Mouse (Mus musculus): ENCODE data around the gene Copb2. TPM values are rescaled to one million over a fixed set of nuclear protein-coding genes. Genes with fewer than 3 reads are reported as not detected.

The Copb2 gene
- total and polyA plus RNA-seq, 3 experiments = 84.4 to 97.7 (median 93.3) TPM

DNA sequence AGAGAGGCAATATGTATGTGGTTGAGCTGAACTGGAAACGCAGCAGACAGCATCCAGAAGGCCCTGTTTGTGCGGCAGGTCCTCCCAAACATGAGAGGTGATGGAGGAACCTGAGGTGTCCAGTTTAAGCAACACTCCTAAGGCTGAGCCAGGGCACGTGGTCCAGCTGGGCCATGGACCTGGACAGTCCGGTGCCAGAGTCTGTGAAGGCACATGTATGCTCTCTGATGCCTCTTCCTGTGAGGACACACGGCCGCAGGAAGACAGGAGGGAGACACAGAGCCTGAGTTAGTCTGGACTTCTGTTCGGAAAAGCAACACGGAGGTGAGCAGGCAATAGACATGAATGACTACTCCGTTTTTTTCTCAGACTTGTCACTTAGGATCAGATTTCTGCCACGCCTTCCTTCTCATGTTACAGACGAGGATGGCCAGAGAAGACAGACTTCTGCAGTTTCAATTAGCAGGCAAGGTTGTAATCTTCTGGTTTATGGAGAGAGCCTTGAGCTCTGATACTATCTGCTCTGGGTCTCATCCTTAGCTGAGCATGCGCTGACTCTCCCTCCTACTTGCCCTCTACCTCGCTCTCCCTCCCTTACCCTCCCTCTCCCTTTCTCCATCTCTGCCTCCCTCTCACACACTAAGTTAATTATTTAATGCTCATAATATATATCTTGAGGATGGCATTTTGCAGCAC, 25.4 kb upstream of the Copb2 start:
- peaks cover 0 to 2% of the 10 kb centered on the region in 2 experiments; a peak in 1 of 4 replicates for H3K36me3 ChIP-seq (ENCODE audit: control insufficient read depth in 1 of 2, insufficient read depth in 2 of 2, low read length in 2 of 2)
- peaks cover 0 to 1% of the 10 kb centered on the region in 2 experiments; a peak in 2 of 4 replicates for H3K27me3 ChIP-seq (ENCODE audit: control insufficient read depth in 1 of 2, insufficient read depth in 2 of 2, low read length in 2 of 2)
- no peak overlapping the region; the same call in 1 of the 2 replicates for H3K9ac ChIP-seq (ENCODE audit: control insufficient read depth, low read depth, low read length, poor library complexity, severe bottlenecking)
- peak overlapping the region in 1 of 2 experiments; percentile 17; a peak in 1 of 4 replicates for H3K4me3 ChIP-seq (ENCODE audit: control insufficient read depth in 1 of 2, insufficient read depth in 1 of 2, low read depth in 2 of 2, low read length in 2 of 2)
- H3K27ac ChIP-seq (ENCODE audit: control insufficient read depth, low read depth, low read length) = no peak overlapping the region
- no peaks in the 10 kb centered on the region for H3K79me2 ChIP-seq (ENCODE audit: control insufficient read depth, insufficient read depth, low read length, poor library complexity)
- H3K9me3 ChIP-seq (replicated peaks; ENCODE audit: insufficient read depth, low read length) = no peaks in the 10 kb centered on the region
- no peak for TF ChIP-seq CHD2 (IDR thresholded peaks at IDR 0.05; ENCODE audit: low read length)
- TF ChIP-seq NRF1 (IDR thresholded peaks at IDR 0.05; ENCODE audit: insufficient read depth, low read depth, low read length, poor library complexity, severe bottlenecking) = peak; percentile 52; the same call in 1 of the 2 replicates
- no peak for TF ChIP-seq MAX (IDR thresholded peaks at IDR 0.05; ENCODE audit: low read length)
- no peak for TF ChIP-seq NELFE (IDR thresholded peaks at IDR 0.05; ENCODE audit: low read depth, low read length)
- no peak for TF ChIP-seq ZC3H11A (IDR thresholded peaks at IDR 0.05; ENCODE audit: low read depth, low read length)
- DNase-seq (ENCODE audit: low read depth, low spot score) = peak; percentile 32
- no peaks in the 10 kb centered on the region for H3K4me1 ChIP-seq (ENCODE audit: control insufficient read depth in 1 of 2, insufficient read depth in 2 of 2, low read length in 2 of 2)

DNA sequence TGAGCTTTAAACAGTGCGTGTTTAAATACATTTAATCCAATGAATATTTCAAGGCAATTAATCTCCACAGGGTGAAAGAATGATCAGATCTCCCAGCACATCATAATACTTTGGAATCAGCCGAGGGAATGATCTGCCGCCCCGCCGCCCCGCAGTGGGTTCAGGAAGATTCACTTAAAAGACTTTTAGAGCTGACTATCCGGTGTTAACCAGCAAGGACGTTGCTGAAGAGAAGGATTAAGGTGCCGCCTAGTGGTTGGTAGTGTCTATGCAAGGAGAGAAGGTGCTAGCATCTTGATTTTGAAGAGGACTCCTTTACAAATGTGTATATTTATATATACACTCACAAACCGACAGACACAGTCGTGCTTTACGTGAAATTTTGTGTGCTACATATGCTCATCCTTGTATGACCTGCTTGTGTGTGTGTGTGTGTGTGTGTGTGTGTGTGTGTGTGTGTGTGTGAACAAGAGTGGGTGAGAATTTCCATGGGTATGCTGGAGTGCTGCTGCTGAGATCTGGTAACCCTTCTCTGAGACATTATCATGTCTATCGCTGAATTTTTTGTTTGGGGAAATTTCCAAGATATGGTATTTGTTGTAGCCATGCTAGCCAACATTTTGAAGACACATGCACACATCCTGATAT, 24.7 kb upstream of the Copb2 start:
- peaks cover 0 to 2% of the 10 kb centered on the region in 2 experiments; a peak in 1 of 4 replicates for H3K36me3 ChIP-seq (ENCODE audit: control insufficient read depth in 1 of 2, insufficient read depth in 2 of 2, low read length in 2 of 2)
- no peaks in the 10 kb centered on the region for H3K4me1 ChIP-seq (ENCODE audit: control insufficient read depth in 1 of 2, insufficient read depth in 2 of 2, low read length in 2 of 2)
- H3K27ac ChIP-seq (ENCODE audit: control insufficient read depth, low read depth, low read length) = no peak overlapping the region
- H3K4me3 ChIP-seq (ENCODE audit: control insufficient read depth in 1 of 2, insufficient read depth in 1 of 2, low read depth in 2 of 2, low read length in 2 of 2) = peak overlapping the region in 1 of 2 experiments; percentile 17; a peak in 1 of 4 replicates
- no peak for TF ChIP-seq MYC (IDR thresholded peaks at IDR 0.05; ENCODE audit: low read depth, low read length)
- TF ChIP-seq NRF1 (IDR thresholded peaks at IDR 0.05; ENCODE audit: insufficient read depth, low read depth, low read length, poor library complexity, severe bottlenecking) = peak; percentile 3; the same call in 1 of the 2 replicates
- TF ChIP-seq GATA1 (IDR thresholded peaks at IDR 0.05; ENCODE audit: low read depth, low read length) = no peak
- no peak for TF ChIP-seq USF1 (IDR thresholded peaks at IDR 0.05; ENCODE audit: low read depth, low read length)
- no peak for TF ChIP-seq POLR2AphosphoS5 (IDR thresholded peaks at IDR 0.05; ENCODE audit: borderline replicate concordance, low read depth, low read length)
- TF ChIP-seq ZC3H11A (IDR thresholded peaks at IDR 0.05; ENCODE audit: low read depth, low read length) = peak; percentile 95
- TF ChIP-seq MEF2A (IDR thresholded peaks at IDR 0.05; ENCODE audit: extremely low read depth, insufficient replicate concordance, low read depth, low read length, poor library complexity, severe bottlenecking) = no peak
- no peak for TF ChIP-seq MAFK (IDR thresholded peaks at IDR 0.05; ENCODE audit: borderline replicate concordance, low read depth, low read length)
- no peak for TF ChIP-seq GABPA (IDR thresholded peaks at IDR 0.05; ENCODE audit: low read depth, low read length)
- TF ChIP-seq SMC3 (IDR thresholded peaks at IDR 0.05; ENCODE audit: low read depth, low read length) = peak; percentile 93
- TF ChIP-seq RAD21 (IDR thresholded peaks at IDR 0.05; ENCODE audit: low read depth, low read length) = peak; percentile 96
- TF ChIP-seq ZNF384 (IDR thresholded peaks at IDR 0.05; ENCODE audit: low read depth, low read length) = no peak
- no peak for TF ChIP-seq MAZ (IDR thresholded peaks at IDR 0.05; ENCODE audit: low read depth, low read length)
- peak; percentile 70 to 96 (median 80) for TF ChIP-seq CTCF (IDR thresholded peaks at IDR 0.05 in 2 of 3, conservative IDR thresholded peaks at IDR 0.05 in 1 of 3; ENCODE audit: control insufficient read depth in 1 of 3, insufficient read depth in 1 of 3, low read depth in 2 of 3, low read length in 3 of 3, poor library complexity in 1 of 3, severe bottlenecking in 1 of 3)
- no peak for TF ChIP-seq TAL1 (IDR thresholded peaks at IDR 0.05; ENCODE audit: low read length)
- no peaks in the 10 kb centered on the region for H3K79me2 ChIP-seq (ENCODE audit: control insufficient read depth, insufficient read depth, low read length, poor library complexity)
- peak overlapping the region; percentile 45 for H3K9ac ChIP-seq (ENCODE audit: control insufficient read depth, low read depth, low read length, poor library complexity, severe bottlenecking)
- H3K27me3 ChIP-seq (ENCODE audit: control insufficient read depth in 1 of 2, insufficient read depth in 2 of 2, low read length in 2 of 2) = peaks cover 0 to 1% of the 10 kb centered on the region in 2 experiments; a peak in 2 of 4 replicates
- peak; percentile 81 for DNase-seq (ENCODE audit: low read depth, low spot score)
- no peaks in the 10 kb centered on the region for H3K9me3 ChIP-seq (replicated peaks; ENCODE audit: insufficient read depth, low read length)

Data from MEL (cell line).